Mouse (Mus musculus) heart, postnatal 0 days (tissue): ENCODE measurements around the gene Gpn3.

Experiments
- CTCF ChIP-seq: IDR thresholded peaks from 2 replicates; pipeline ENCODE4 v1.5.1; 2016; ENCODE audit warnings: antibody characterized with exemption, control low read depth, low read depth
- EP300 ChIP-seq: IDR thresholded peaks from 2 replicates; pipeline ENCODE4 v1.6.1; 2016; ENCODE audit warnings: antibody characterized with exemption, low read depth

GRCm38 (mm10) chr5:122425550-122425949, 53.9 kb downstream of the Gpn3 start:
- TF ChIP-seq CTCF (no peak; the same call in 1 of the 2 replicates), EP300 (no peak)
